ENCODE assay signal across 30 mouse cellular contexts in the genomic region with DNA sequence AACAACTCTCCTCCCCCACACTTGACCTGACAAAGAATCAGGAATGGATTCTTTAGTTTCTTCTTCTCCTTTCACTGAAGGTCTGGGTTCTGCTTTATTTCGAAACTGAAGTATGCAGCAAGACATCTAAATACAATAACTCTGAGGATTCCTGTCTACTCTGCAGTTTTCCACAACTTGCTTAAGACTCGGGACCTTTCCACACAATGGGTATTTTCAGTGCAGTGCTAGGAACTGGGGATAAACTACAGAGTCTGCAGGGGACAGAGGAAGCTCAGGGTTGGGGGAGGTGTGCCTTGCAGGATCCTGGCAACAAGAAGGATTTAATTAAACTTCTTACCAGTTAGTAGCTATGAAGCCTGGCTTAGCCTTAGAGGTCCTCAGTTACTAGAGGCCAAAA. TPM values are rescaled to one million over a fixed set of nuclear protein-coding genes. Genes with fewer than 3 reads are reported as not detected.
DNase-seq lines count a peak whose midpoint lies in the region; TF ChIP-seq lines count a peak whose summit lies in the region.
"Had no signal": no experiment of that assay in that cellular context is flagged by ENCODE, and none has a peak within 500 bp of the region (broad histone marks: within the 10 kb centered on the region; RNA-seq: fewer than 3 reads in every experiment).

No protein-coding gene starts in this region.

- peak overlapping the region; percentile 82; the same call in 1 of the 2 replicates for H3K27ac ChIP-seq in ES-E14 (ENCODE audit: insufficient read depth, low read depth, low read length, poor library complexity, severe bottlenecking)
- H3K27ac ChIP-seq in macrophage: peak overlapping the region; percentile 96
- H3K27ac ChIP-seq: embryonic facial prominence, embryonic 15.5 days; forebrain, embryonic 12.5 days; heart, embryonic 10.5 days; heart, embryonic 15.5 days; hindbrain, embryonic 15.5 days; limb, embryonic 15.5 days; liver, embryonic 14.5 days; midbrain, embryonic 12.5 days; neural tube, embryonic 13.5 days had no signal

- TF ChIP-seq CTCF in E14TG2a.4 (conservative IDR thresholded peaks at IDR 0.05; ENCODE audit: low read length): no peak

- intact Hi-C loops in heart, postnatal 14 days (cut with DNase I): loop anchor here (5.0 kb wide), 1 partner anchor 139 kb away; no protein-coding TSS in a partner anchor

- no peak overlapping the region for H3K9ac ChIP-seq in ES-E14 (ENCODE audit: insufficient read depth, low read depth, low read length, poor library complexity, severe bottlenecking)
- H3K9ac ChIP-seq: embryonic facial prominence, embryonic 15.5 days; forebrain, embryonic 12.5 days; forebrain, postnatal 0 days; heart, embryonic 15.5 days; hindbrain, embryonic 15.5 days; limb, embryonic 15.5 days; liver, embryonic 14.5 days; lung, embryonic 14.5 days; midbrain, embryonic 12.5 days; neural tube, embryonic 13.5 days had no signal

- no peaks in the 10 kb centered on the region for H3K27me3 ChIP-seq in E14TG2a.4 (ENCODE audit: insufficient read depth, low read length)
- H3K27me3 ChIP-seq: embryonic facial prominence, embryonic 15.5 days; heart, embryonic 15.5 days; limb, embryonic 15.5 days; midbrain, embryonic 12.5 days; Patski had no signal

- peak; percentile 93 for DNase-seq in heart, adult 11 months
- DNase-seq in heart, postnatal 14 days: no peak
- no peak for DNase-seq in ES-E14 (ENCODE audit: low read depth, low spot score)
- DNase-seq in layer of hippocampus, adult 9-10 months (ENCODE audit: low spot score): no peak
- DNase-seq in thymus, postnatal 0 days (ENCODE audit: low spot score): no peak
- DNase-seq: adrenal gland, postnatal 10 days; cerebellum, postnatal 14 days; forebrain, postnatal 0 days; kidney, adult 2 months; kidney, postnatal 36 days; lung, embryonic 14.5 days; lung, postnatal 14 days had no signal

- no peaks in the 10 kb centered on the region for H3K9me3 ChIP-seq in E14TG2a.4 (ENCODE audit: low read length)
- no peaks in the 10 kb centered on the region for H3K9me3 ChIP-seq in ES-E14 (ENCODE audit: control insufficient read depth, insufficient read depth, low read depth, low read length)
- H3K9me3 ChIP-seq: embryonic facial prominence, embryonic 15.5 days; forebrain, embryonic 12.5 days; heart, embryonic 10.5 days; heart, embryonic 15.5 days; hindbrain, embryonic 10.5 days; hindbrain, embryonic 15.5 days; limb, embryonic 15.5 days; megakaryocyte, embryonic 14.5 days; midbrain, embryonic 12.5 days; neural tube, embryonic 13.5 days had no signal

- H3K4me3 ChIP-seq in E14TG2a.4 (replicated peaks; ENCODE audit: low read length): peak overlapping the region; percentile 71
- peak overlapping the region; percentile 47 to 53; a peak in 3 of 4 replicates for H3K4me3 ChIP-seq in ES-E14 (ENCODE audit: insufficient read depth in 1 of 2, low read depth in 1 of 2, low read length in 2 of 2, poor library complexity in 1 of 2, severe bottlenecking in 1 of 2)
- no peak overlapping the region for H3K4me3 ChIP-seq in macrophage (ENCODE audit: inconsistent target)
- H3K4me3 ChIP-seq: embryonic facial prominence, embryonic 15.5 days; forebrain, embryonic 12.5 days; heart, embryonic 10.5 days; heart, embryonic 15.5 days; hindbrain, embryonic 10.5 days; hindbrain, embryonic 15.5 days; layer of hippocampus, adult 2 months; limb, embryonic 15.5 days; midbrain, embryonic 12.5 days; myocyte; neural tube, embryonic 13.5 days had no signal

- 14% methylated on average over 2 of the region's 2 CpGs for WGBS in macrophage (ENCODE audit: missing documents)

- in situ Hi-C loops in ES-E14 (cut with MboI; ENCODE audit: low sequenced_read_pairs in 2 of 2, unreplicated experiment in 2 of 2): no loop called here

- 0 out of 2 replicates have a peak, but pooled peaks cover 4% of the 10 kb centered on the region for H3K36me3 ChIP-seq in E14TG2a.4 (ENCODE audit: insufficient read depth, low read length)
- peaks cover 2% of the 10 kb centered on the region; the same call in 1 of the 2 replicates for H3K36me3 ChIP-seq in ES-E14 (ENCODE audit: control insufficient read depth, insufficient read depth, low read length, poor library complexity, severe bottlenecking)
- peaks cover 9% of the 10 kb centered on the region; the same call in 1 of the 2 replicates for H3K36me3 ChIP-seq in macrophage (ENCODE audit: inconsistent target)
- H3K36me3 ChIP-seq: embryonic facial prominence, embryonic 15.5 days; forebrain, embryonic 12.5 days; G1E; heart, embryonic 15.5 days; hindbrain, embryonic 15.5 days; midbrain, embryonic 12.5 days; neural tube, embryonic 13.5 days had no signal

- H3K4me1 ChIP-seq in E14TG2a.4 (replicated peaks; ENCODE audit: low read depth, low read length): peaks cover 66% of the 10 kb centered on the region
- peaks cover 17 to 19% of the 10 kb centered on the region in 2 experiments for H3K4me1 ChIP-seq in ES-E14 (ENCODE audit: control insufficient read depth in 2 of 2, insufficient read depth in 2 of 2, low read length in 2 of 2, poor library complexity in 1 of 2)

- peaks cover 88% of the 10 kb centered on the region for H3K79me2 ChIP-seq in macrophage (ENCODE audit: inconsistent target)

TF ChIP-seq in ES-E14, 5 proteins besides CTCF, POLR2A, EP300 and RAD21:
- TF ChIP-seq ZNF384 (IDR thresholded peaks at IDR 0.05; ENCODE audit: low read depth, low read length) (no peak), MAFK (IDR thresholded peaks at IDR 0.05; ENCODE audit: insufficient read depth, low read depth, low read length) (no peak), HCFC1 (IDR thresholded peaks at IDR 0.05; ENCODE audit: borderline replicate concordance, insufficient read depth, low read length) (no peak), CHD2 (IDR thresholded peaks at IDR 0.05; ENCODE audit: low read depth, low read length) (no peak), ZC3H11A (IDR thresholded peaks at IDR 0.05; ENCODE audit: borderline replicate concordance, low read depth, low read length) (no peak)

RNA-seq across cellular contexts. Expression of a gene that starts 4.1 kb away (rescaled TPM):
- total RNA-seq in heart, postnatal 14 days (2021): 10 to 100 TPM; 38.4 to 39.8 TPM
- 16.8 and 23.7 TPM in 2 replicates for total RNA-seq in ES-E14 (2012; rRNA removed)
- total RNA-seq in macrophage (2018; cell fraction: chromatin; rRNA removed): 1,000 to 10,000 TPM in 4 of 26 experiments, 100 to 1,000 TPM in 22; 448 to 1,370 (median 593) TPM
- total RNA-seq in macrophage (2018; cell fraction: cytosol; rRNA removed): 100 to 1,000 TPM; 123 to 274 (median 157) TPM
- 100 to 1,000 TPM; 308 to 672 (median 443) TPM for total RNA-seq in macrophage (2018; cell fraction: nucleus; rRNA removed)
- polyA plus RNA-seq in macrophage (2018): 73.7 to 118 TPM (median 76.8 TPM) in 3 replicates
- polyA plus RNA-seq in thymus, postnatal 0 days (2015; fragmentation: Nextera tagmentation; extraction: Ambion mirVana): 1.2 and 1.5 TPM in 2 replicates
- polyA plus RNA-seq: CD4-positive, CD25-positive, alpha-beta regulatory T cell, adult 4 months; G1E had no signal
